In the genomic region with DNA sequence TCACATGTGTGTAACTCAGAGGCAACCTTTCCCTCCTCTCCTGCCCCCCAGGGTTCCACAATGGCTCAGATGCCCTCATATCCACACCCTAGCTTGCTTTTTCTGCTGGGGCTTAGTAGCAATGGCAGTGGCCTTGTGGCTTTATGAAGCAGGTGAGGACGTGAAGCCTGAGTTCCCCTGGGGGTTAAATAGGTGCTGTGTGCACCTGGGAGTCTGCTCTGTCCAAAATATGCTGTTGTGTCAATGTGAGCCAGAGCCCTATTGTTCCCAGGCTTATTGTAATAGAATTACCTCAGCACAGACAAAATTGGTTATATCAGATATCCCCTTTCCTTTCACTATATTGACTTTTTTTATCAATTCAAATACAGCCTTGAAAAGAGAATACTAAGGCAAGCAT, we compare ENCODE assay signal across 27 mouse cellular contexts.
"Had no signal": no experiment of that assay in that cellular context is flagged by ENCODE, and none has a peak within 500 bp of the region (broad histone marks: within the 10 kb centered on the region; RNA-seq: fewer than 3 reads in every experiment).

No protein-coding gene starts in this region.

- H3K4me1 ChIP-seq: embryonic facial prominence, embryonic 12.5 days; embryonic facial prominence, embryonic 13.5 days; forebrain, embryonic 12.5 days; forebrain, embryonic 15.5 days; heart, embryonic 10.5 days had no signal

- H3K27ac ChIP-seq: embryonic facial prominence, embryonic 12.5 days; embryonic facial prominence, embryonic 13.5 days; forebrain, embryonic 10.5 days; forebrain, embryonic 12.5 days; forebrain, embryonic 13.5 days; forebrain, embryonic 15.5 days; gastrocnemius, adult 2 months; heart, adult 2 months; heart, embryonic 10.5 days had no signal

- ATAC-seq: forebrain, embryonic 13.5 days; forebrain, embryonic 14.5 days; forebrain, embryonic 15.5 days; forebrain, embryonic 16.5 days; forebrain, postnatal 0 days had no signal

- H3K27me3 ChIP-seq: embryonic facial prominence, embryonic 12.5 days; embryonic facial prominence, embryonic 13.5 days; forebrain, embryonic 12.5 days; forebrain, embryonic 13.5 days; forebrain, embryonic 15.5 days had no signal

- H3K9ac ChIP-seq: embryonic facial prominence, embryonic 12.5 days; embryonic facial prominence, embryonic 13.5 days; forebrain, embryonic 12.5 days; forebrain, embryonic 13.5 days; forebrain, embryonic 15.5 days; forebrain, postnatal 0 days had no signal

- H3K36me3 ChIP-seq: embryonic facial prominence, embryonic 12.5 days; embryonic facial prominence, embryonic 13.5 days; heart, embryonic 10.5 days had no signal

- H3K4me2 ChIP-seq: embryonic facial prominence, embryonic 12.5 days; embryonic facial prominence, embryonic 13.5 days; forebrain, embryonic 12.5 days; forebrain, embryonic 13.5 days; forebrain, embryonic 15.5 days had no signal

- DNase-seq: cerebellum, adult 2 months; cerebellum, adult 8-10 months; cerebellum, adult 9-10 months; cerebellum, adult 9-11 months; cerebellum, postnatal 10 days; cerebellum, postnatal 14 days; cerebellum, postnatal 25 days; cerebellum, postnatal 36 days; embryo, embryonic 11 days; forebrain, postnatal 0 days; gastrocnemius, adult 2 months; gastrocnemius, postnatal 10 days; gastrocnemius, postnatal 14 days; gastrocnemius, postnatal 25 days; gastrocnemius, postnatal 36 days; heart, adult 18-20 months; heart, adult 2 months had no signal

- H3K4me3 ChIP-seq: embryonic facial prominence, embryonic 12.5 days; embryonic facial prominence, embryonic 13.5 days; erythroblast, embryonic 14.5 days; forebrain, embryonic 10.5 days; forebrain, embryonic 12.5 days; forebrain, embryonic 13.5 days; forebrain, embryonic 15.5 days; gastrocnemius, adult 2 months; heart, adult 2 months; heart, embryonic 10.5 days had no signal

- H3K9me3 ChIP-seq: embryonic facial prominence, embryonic 12.5 days; embryonic facial prominence, embryonic 13.5 days; forebrain, embryonic 10.5 days; forebrain, embryonic 12.5 days; forebrain, embryonic 13.5 days; forebrain, embryonic 15.5 days; heart, embryonic 10.5 days had no signal
